Mouse (Mus musculus): Measurements from ENCODE around the gene Ftcd.

DNA sequence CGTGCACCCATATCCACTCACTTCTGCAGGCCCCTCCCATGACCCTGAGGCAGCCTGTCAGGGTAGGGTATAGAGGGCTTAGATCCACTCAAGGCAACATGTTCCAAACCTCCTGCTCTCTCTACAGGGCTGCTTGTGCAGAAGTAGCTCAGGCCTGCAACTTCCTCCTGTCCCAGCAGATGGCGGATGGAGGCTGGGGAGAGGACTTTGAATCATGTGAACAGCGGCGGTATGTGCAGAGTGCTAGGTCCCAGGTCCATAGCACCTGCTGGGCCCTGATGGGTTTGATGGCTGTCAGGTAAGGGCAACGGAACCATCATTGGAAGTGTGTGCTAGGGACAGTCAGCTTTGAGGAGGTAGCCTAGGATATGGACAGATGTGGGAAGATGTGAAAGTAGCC is 25.0 kb upstream of the Ftcd start:
- TF ChIP-seq CTCF (conservative IDR thresholded peaks at IDR 0.05; ENCODE audit: low read length) (peak; percentile 21), POU5F1 (IDR thresholded peaks at IDR 0.05; ENCODE audit: borderline replicate concordance, low read length) (no peak)
